Mouse (Mus musculus) myocyte (in vitro differentiated cells): ENCODE measurements around the gene Lyrm9.

Experiments used
- MYOD1 ChIP-seq, 3 experiments: IDR thresholded peaks; one replicate each; pipeline ENCODE4 v1.6.1; 2011; ENCODE audit warnings: control low read depth in 2 of 3, low read depth in 2 of 3, mild to moderate bottlenecking in 2 of 3, moderate library complexity in 1 of 3; ENCODE audit not compliant: insufficient read length in 2 of 3, control insufficient read depth in 1 of 3
- MYOG ChIP-seq, 3 experiments: IDR thresholded peaks; one replicate each; pipeline ENCODE4 v1.6.1; 2011; ENCODE audit warnings: control low read depth in 2 of 3, low read depth in 2 of 3, mild to moderate bottlenecking in 2 of 3; ENCODE audit not compliant: insufficient read length in 2 of 3, control insufficient read depth in 1 of 3, insufficient read depth in 1 of 3
- POLR2A ChIP-seq: IDR thresholded peaks from one replicate; pipeline ENCODE4 v1.6.1; 2011; ENCODE audit warnings: low read depth, mild to moderate bottlenecking, control low read depth, moderate library complexity; ENCODE audit not compliant: insufficient read length
- USF1 ChIP-seq: IDR thresholded peaks from one replicate; pipeline ENCODE4 v1.6.1; 2011; ENCODE audit warnings: low read depth, mild to moderate bottlenecking, control low read depth, moderate library complexity

DNA sequence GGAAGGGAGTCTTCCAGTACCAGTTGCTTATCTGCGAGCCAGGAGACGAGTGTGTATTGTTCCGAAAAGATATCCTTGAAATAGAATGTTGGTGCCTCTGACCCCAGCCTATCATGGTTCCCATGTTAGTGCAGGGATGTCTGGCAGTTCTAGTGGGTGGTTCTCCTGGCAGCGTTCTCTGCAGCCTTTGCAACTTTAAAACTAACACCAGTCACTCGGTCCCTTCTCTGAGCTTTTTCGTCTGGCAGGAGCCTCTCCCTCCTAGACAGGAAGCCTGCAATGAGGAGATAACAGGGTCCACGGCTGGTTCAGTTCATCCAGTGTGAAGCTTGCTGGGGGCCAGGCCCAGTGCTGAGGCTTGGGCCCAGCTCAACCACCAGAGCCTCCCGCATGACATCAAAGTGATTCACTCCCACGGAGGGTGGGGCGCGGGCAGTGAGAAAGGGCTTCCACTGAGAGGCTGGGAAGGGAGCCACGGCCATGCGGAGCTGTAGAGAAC, 6.5 kb downstream of the Lyrm9 start:
- TF ChIP-seq MYOG (IDR thresholded peaks at IDR 0.05; ENCODE audit: control insufficient read depth in 1 of 3, insufficient read depth in 1 of 3, insufficient read length in 2 of 3, low read depth in 2 of 3) (no peak), POLR2A (no peak), USF1 (no peak), MYOD1 (IDR thresholded peaks at IDR 0.05; ENCODE audit: control insufficient read depth in 1 of 3, insufficient read length in 2 of 3, low read depth in 2 of 3) (no peak)
